ENCODE assay signal across 8 mouse cellular contexts in genomic region chr19:10388615-10389313, GRCm38 (mm10). TPM values are rescaled to one million over a fixed set of nuclear protein-coding genes. Genes with fewer than 3 reads are reported as not detected.
DNase-seq lines count a peak whose midpoint lies in the region; ATAC-seq and TF ChIP-seq lines count a peak whose summit lies in the region.

TSS of gene Syt7 (plus strand) at chr19:10389090.

- no peaks in the 10 kb centered on the region for H3K9me3 ChIP-seq in hindbrain, embryonic 10.5 days
- H3K9me3 ChIP-seq in lung, embryonic 15.5 days: no peaks in the 10 kb centered on the region

- H3K36me3 ChIP-seq in hindbrain, embryonic 10.5 days: no peaks in the 10 kb centered on the region
- H3K36me3 ChIP-seq in lung, embryonic 15.5 days: no peaks in the 10 kb centered on the region
- no peaks in the 10 kb centered on the region for H3K36me3 ChIP-seq in thymus, adult 2 months (ENCODE audit: control insufficient read depth, insufficient read depth, low read length)

- peak within 1 kb of the TSS; percentile 87 for H3K27ac ChIP-seq in hindbrain, embryonic 10.5 days
- no peak within 1 kb of the TSS for H3K27ac ChIP-seq in lung, embryonic 15.5 days
- no peak within 1 kb of the TSS for H3K27ac ChIP-seq in thymus, adult 2 months (ENCODE audit: control insufficient read depth, insufficient read depth, low read length)

- H3K4me3 ChIP-seq in hindbrain, embryonic 10.5 days: peak within 1 kb of the TSS; percentile 79
- peak within 1 kb of the TSS; percentile 54 for H3K4me3 ChIP-seq in lung, embryonic 15.5 days
- peak within 1 kb of the TSS; percentile 38 for H3K4me3 ChIP-seq in thymus, adult 2 months (ENCODE audit: control insufficient read depth, insufficient read depth, low read length)

- peaks cover 59% of the 10 kb centered on the region for H3K27me3 ChIP-seq in hindbrain, embryonic 10.5 days (ENCODE audit: insufficient read depth, poor library complexity, severe bottlenecking)
- peaks cover 34% of the 10 kb centered on the region for H3K27me3 ChIP-seq in lung, embryonic 15.5 days
- H3K27me3 ChIP-seq in thymus, adult 2 months (ENCODE audit: control insufficient read depth, insufficient read depth, low read length): peaks cover 3% of the 10 kb centered on the region; the same call in 1 of the 2 replicates

- peak within 1 kb of the TSS; percentile 85 for H3K4me2 ChIP-seq in lung, embryonic 15.5 days

- H3K9ac ChIP-seq in lung, embryonic 15.5 days: peak within 1 kb of the TSS; percentile 54

- peaks cover 45% of the 10 kb centered on the region for H3K4me1 ChIP-seq in hindbrain, embryonic 10.5 days (replicated peaks)
- H3K4me1 ChIP-seq in lung, embryonic 15.5 days: peaks cover 12% of the 10 kb centered on the region
- H3K4me1 ChIP-seq in thymus, adult 2 months (replicated peaks; ENCODE audit: control insufficient read depth, insufficient read depth, low read length): no peaks in the 10 kb centered on the region; the same call in 1 of the 2 replicates

- ATAC-seq in frontal cortex, adult (ENCODE audit: low TSS enrichment): peak; percentile 55
- peak; percentile 89 for ATAC-seq in lung, embryonic 15.5 days (ENCODE audit: borderline replicate concordance, extremely low read depth, low FRiP score, low TSS enrichment)

- no peak for TF ChIP-seq POLR2A in thymus, adult 2 months (IDR thresholded peaks at IDR 0.05; ENCODE audit: control insufficient read depth, extremely low read depth, insufficient read depth, low read length, poor library complexity)

- peak; percentile 66; the same call in 1 of the 2 replicates for TF ChIP-seq CTCF in thymus, adult 2 months (IDR thresholded peaks at IDR 0.05; ENCODE audit: borderline replicate concordance, control insufficient read depth, extremely low read depth, insufficient read depth, low read length, poor library complexity)

- under 1% methylated on average over 69 of the region's 78 CpGs for WGBS in hindbrain, embryonic 10.5 days
- WGBS in lung, embryonic 15.5 days: under 1% methylated on average over 71 of the region's 78 CpGs
- WGBS in thymus, adult 2 months: 2% methylated on average over 77 of the region's 78 CpGs

- DNase-seq in Muller cell, postnatal 12 days (ENCODE audit: inconsistent ontology term): peak; percentile 91
- peak; percentile 93 for DNase-seq in cerebellum, adult 9-11 months
- DNase-seq in hindbrain, embryonic 10.5 days (ENCODE audit: low spot score): peak; percentile 98
- DNase-seq in layer of hippocampus, adult 9-10 months (ENCODE audit: low spot score): peak; percentile 67
- peak; percentile 81 for DNase-seq in ovary, adult 18-20 months (ENCODE audit: low spot score)
- peak; percentile 62 for DNase-seq in thymus, adult 2 months

RNA-seq across cellular contexts. Expression of gene Syt7, which starts in this region (rescaled TPM):
- polyA plus RNA-seq in hindbrain, embryonic 10.5 days (2016; fragmentation: Nextera tagmentation; extraction: Ambion mirVana): 0.98 and 1.5 TPM in 2 replicates
- polyA plus RNA-seq in lung, embryonic 15.5 days (2015; fragmentation: Nextera tagmentation; extraction: Ambion mirVana): 2.1 TPM in 2 replicates
- polyA plus RNA-seq in thymus, adult 2 months (2012; rRNA removed): 1.8 and 2.7 TPM in 2 replicates
